Mouse (Mus musculus): ENCODE measurements around the gene Abhd12. TPM values are rescaled to one million over a fixed set of nuclear protein-coding genes. Genes with fewer than 3 reads are reported as not detected.

Gene Abhd12
- polyA plus RNA-seq, 1 experiment from 2014 or later = 63.0 TPM

Other genes with a start within 250 kb of the Abhd12 start
- 28.7 and 29.1 TPM in 2 replicates for gene Acss1, start 236.2 kb downstream of the Abhd12 start, polyA plus RNA-seq (2014; fragmentation: Nextera tagmentation; extraction: Ambion mirVana)
- gene Vsx1, start 215.4 kb downstream of the Abhd12 start, polyA plus RNA-seq (2014; fragmentation: Nextera tagmentation; extraction: Ambion mirVana) = not detected in 2 replicates
- 27.0 and 29.6 TPM in 2 replicates for gene Entpd6, start 155.7 kb downstream of the Abhd12 start, polyA plus RNA-seq (2014; fragmentation: Nextera tagmentation; extraction: Ambion mirVana)
- 61.6 and 70.3 TPM in 2 replicates for gene Pygb, start 118.0 kb downstream of the Abhd12 start, polyA plus RNA-seq (2014; fragmentation: Nextera tagmentation; extraction: Ambion mirVana)
- 43.5 and 44.8 TPM in 2 replicates for gene Gins1, start 659 bp upstream of the Abhd12 start, polyA plus RNA-seq (2014; fragmentation: Nextera tagmentation; extraction: Ambion mirVana)
- 13.0 and 14.0 TPM in 2 replicates for gene Ninl, start 134.6 kb upstream of the Abhd12 start, polyA plus RNA-seq (2014; fragmentation: Nextera tagmentation; extraction: Ambion mirVana)
- 48.7 and 61.3 TPM in 2 replicates for gene Nanp, start 134.7 kb upstream of the Abhd12 start, polyA plus RNA-seq (2014; fragmentation: Nextera tagmentation; extraction: Ambion mirVana)
- gene Gm14151, start 187.6 kb upstream of the Abhd12 start, polyA plus RNA-seq (2014; fragmentation: Nextera tagmentation; extraction: Ambion mirVana) = not detected in 2 replicates
- gene Gm14147, start 193.5 kb upstream of the Abhd12 start, polyA plus RNA-seq (2014; fragmentation: Nextera tagmentation; extraction: Ambion mirVana) = not detected in 2 replicates